Mouse (Mus musculus): ENCODE data around the gene Wdr26. TPM values are rescaled to one million over a fixed set of nuclear protein-coding genes. Genes with fewer than 3 reads are reported as not detected.

Gene Wdr26
- polyA plus RNA-seq, 1 experiment from 2014 or later, result 43.6 TPM

DNA sequence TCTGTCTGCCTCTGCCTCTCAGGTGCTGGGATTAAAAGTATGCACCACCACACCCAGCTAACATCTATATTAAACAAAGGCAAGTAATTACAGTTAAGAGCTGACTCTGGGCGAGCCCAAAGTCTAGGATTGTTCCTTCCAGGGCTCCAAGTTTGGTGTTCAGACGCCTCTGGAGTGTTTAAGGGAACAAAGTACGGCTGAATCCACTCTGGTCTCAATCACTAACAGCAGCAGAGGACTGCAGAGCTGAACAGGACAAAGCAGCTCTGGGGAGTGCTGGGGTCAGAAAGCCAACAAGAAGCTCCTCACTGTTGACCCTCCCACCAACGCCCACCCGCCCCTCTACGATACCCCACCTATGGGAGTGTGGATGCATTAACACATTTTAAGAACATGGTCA, 21.9 kb upstream of the Wdr26 start:
- WGBS, result 79% methylated on average over 6 of the region's 6 CpGs
- Histone ChIP-seq H3K4me3 (no peak overlapping the region), H3K4me1 (peaks cover 12% of the 10 kb centered on the region), H3K4me2 (no peak overlapping the region), H3K9me3 (no peaks in the 10 kb centered on the region), H3K27me3 (no peaks in the 10 kb centered on the region), H3K36me3 (no peaks in the 10 kb centered on the region), H3K27ac (no peak overlapping the region), H3K9ac (no peak overlapping the region)
- no peak for ATAC-seq (ENCODE audit: insufficient number of reproducible peaks, insufficient read depth, low FRiP score, low TSS enrichment, low read depth)

DNA sequence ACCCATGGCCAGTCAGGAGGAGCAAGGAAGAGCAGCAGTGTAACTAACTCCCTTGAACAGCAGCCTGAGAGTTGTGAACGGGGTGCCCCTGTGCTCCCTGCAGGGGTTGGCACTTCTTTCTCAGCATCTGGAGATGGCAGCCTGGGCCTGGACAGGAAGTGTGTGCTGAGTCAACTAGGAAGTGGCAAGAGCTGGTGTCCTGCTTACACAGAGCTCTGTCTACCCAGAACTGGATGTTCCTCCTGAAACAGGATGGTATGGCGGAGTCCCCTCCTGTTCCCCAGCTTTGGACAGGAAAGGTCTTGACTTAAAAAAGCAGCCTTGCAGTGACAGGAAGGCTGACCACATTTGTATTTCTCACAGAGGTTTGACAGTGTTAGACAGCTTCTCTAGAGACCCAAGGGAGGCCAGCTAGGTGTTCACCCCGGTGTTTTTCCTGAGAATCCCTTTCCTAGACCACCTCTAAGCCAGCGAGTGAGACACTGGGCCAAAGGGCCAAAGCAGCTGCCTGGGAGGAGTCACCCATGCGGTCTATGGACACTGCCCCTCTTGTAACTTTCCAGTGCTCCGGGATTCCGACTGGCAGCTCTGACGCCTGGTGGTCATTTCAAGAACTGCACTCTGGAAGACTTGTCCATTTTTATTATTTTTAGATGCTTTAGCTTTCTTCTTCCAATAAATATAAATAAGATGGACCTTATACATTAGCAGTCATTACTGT, 20.7 kb upstream of the Wdr26 start:
- WGBS, result 22% methylated on average over 8 of the region's 8 CpGs
- H3K4me1 ChIP-seq, result peaks cover 12% of the 10 kb centered on the region
- ATAC-seq (ENCODE audit: insufficient number of reproducible peaks, insufficient read depth, low FRiP score, low TSS enrichment, low read depth), result no peak
- H3K27me3 ChIP-seq, result no peaks in the 10 kb centered on the region
- H3K9me3 ChIP-seq, result no peaks in the 10 kb centered on the region
- H3K9ac ChIP-seq, result no peak overlapping the region
- no peak overlapping the region for H3K4me2 ChIP-seq
- no peak overlapping the region for H3K27ac ChIP-seq
- no peak overlapping the region for H3K4me3 ChIP-seq
- no peaks in the 10 kb centered on the region for H3K36me3 ChIP-seq

DNA sequence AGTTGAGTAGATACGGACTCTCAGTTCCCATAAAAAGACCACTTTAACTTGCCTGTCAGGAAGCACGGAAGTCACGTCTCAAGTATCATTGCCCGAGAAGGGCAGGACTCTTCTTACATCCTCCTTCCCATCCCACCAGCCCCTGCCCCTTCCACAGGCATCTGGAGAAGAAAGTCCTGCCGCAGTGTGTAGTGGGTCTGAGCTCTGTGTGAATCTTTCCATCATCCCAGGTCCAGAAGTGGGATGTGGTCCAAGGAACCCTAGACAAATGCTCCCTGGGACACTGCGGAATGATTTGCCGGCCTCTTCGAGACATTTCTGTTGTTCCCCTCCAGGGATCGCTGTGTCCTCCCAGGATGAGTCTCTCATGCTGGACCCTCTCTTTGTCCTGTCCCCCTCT, 20.0 kb upstream of the Wdr26 start:
- ATAC-seq (ENCODE audit: insufficient number of reproducible peaks, insufficient read depth, low FRiP score, low TSS enrichment, low read depth), result no peak
- H3K4me3 ChIP-seq, result no peak overlapping the region
- H3K36me3 ChIP-seq, result no peaks in the 10 kb centered on the region
- no peak overlapping the region for H3K9ac ChIP-seq
- H3K27me3 ChIP-seq, result no peaks in the 10 kb centered on the region
- WGBS, result 80% methylated on average over 9 of the region's 9 CpGs
- no peaks in the 10 kb centered on the region for H3K9me3 ChIP-seq
- no peak overlapping the region for H3K4me2 ChIP-seq
- peaks cover 12% of the 10 kb centered on the region for H3K4me1 ChIP-seq
- H3K27ac ChIP-seq, result no peak overlapping the region

DNA sequence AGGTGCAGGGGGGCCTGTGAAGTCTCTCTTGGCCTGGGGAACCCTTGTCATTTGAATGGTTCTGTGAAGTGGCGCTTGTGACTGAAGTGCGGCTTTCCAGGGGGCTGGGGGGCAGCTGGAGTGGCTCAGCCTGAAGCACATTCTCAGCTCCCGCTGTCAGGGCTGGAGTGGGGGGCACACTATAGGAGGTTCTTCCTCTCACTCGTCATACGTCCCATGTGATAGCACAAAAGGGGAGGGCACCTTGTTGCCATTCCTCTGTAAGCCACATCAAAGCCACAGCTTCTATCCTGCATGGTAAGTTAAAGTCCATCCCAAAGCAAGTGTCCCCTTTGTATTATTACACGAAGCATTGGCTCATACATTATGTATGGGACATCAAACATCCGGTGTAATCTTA, 19.5 kb upstream of the Wdr26 start:
- Histone ChIP-seq H3K27me3 (no peaks in the 10 kb centered on the region), H3K36me3 (no peaks in the 10 kb centered on the region), H3K4me3 (no peak overlapping the region), H3K4me1 (peaks cover 12% of the 10 kb centered on the region), H3K9me3 (no peaks in the 10 kb centered on the region), H3K4me2 (no peak overlapping the region), H3K9ac (no peak overlapping the region), H3K27ac (no peak overlapping the region)
- WGBS, result 66% methylated on average over 7 of the region's 7 CpGs
- ATAC-seq (ENCODE audit: insufficient number of reproducible peaks, insufficient read depth, low FRiP score, low TSS enrichment, low read depth), result no peak

DNA sequence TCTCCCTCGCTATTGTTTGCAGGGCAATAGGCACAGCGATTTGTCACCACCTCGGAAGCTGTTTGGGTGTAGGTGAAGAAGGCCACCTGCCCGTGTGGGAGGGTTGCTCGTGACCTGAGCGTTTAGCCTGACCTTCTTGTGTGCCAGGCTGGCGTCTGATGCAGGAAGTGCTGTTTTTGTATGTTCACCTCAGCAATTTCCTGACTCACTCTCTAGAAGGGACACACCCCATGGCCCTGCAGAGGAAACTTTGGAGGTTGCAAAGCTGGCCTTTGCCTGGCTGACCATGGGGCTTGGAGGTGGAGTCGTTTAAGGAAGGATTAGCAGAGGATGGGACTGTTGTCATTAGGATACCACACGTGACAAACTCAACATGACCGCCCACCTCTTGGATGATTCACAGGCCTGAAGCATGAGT, 18.9 kb upstream of the Wdr26 start:
- Histone ChIP-seq H3K9ac (no peak overlapping the region), H3K4me3 (no peak overlapping the region), H3K4me2 (no peak overlapping the region), H3K27me3 (no peaks in the 10 kb centered on the region), H3K27ac (no peak overlapping the region), H3K9me3 (no peaks in the 10 kb centered on the region), H3K4me1 (peaks cover 12% of the 10 kb centered on the region), H3K36me3 (no peaks in the 10 kb centered on the region)
- 47% methylated on average over 10 of the region's 10 CpGs for WGBS
- ATAC-seq (ENCODE audit: insufficient number of reproducible peaks, insufficient read depth, low FRiP score, low TSS enrichment, low read depth), result no peak

DNA sequence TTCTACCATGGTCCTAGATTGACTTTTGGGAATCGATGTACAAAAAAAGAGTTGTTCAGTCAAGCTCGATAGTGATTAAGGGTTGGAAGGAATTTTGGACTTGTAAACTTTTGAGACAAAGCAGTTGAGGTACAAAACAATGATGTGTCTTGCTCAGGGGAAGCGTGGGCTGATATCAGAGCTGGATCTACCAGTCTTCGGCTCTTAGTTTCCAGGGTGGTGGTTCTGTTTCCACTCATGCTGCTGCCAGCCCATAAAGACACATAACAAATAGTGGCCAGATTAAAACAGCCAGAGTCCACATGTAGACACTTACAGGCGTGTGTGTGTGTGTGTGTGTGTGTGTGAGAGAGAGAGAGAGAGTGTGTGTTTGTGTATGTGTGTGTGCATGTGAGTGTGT, 17.2 kb upstream of the Wdr26 start:
- Histone ChIP-seq H3K9ac (no peak overlapping the region), H3K36me3 (no peaks in the 10 kb centered on the region), H3K4me3 (no peak overlapping the region), H3K27me3 (no peaks in the 10 kb centered on the region), H3K27ac (no peak overlapping the region), H3K4me2 (no peak overlapping the region), H3K9me3 (no peaks in the 10 kb centered on the region), H3K4me1 (peaks cover 5% of the 10 kb centered on the region)
- 86% methylated on average over 5 of the region's 5 CpGs for WGBS
- ATAC-seq (ENCODE audit: insufficient number of reproducible peaks, insufficient read depth, low FRiP score, low TSS enrichment, low read depth), result no peak

DNA sequence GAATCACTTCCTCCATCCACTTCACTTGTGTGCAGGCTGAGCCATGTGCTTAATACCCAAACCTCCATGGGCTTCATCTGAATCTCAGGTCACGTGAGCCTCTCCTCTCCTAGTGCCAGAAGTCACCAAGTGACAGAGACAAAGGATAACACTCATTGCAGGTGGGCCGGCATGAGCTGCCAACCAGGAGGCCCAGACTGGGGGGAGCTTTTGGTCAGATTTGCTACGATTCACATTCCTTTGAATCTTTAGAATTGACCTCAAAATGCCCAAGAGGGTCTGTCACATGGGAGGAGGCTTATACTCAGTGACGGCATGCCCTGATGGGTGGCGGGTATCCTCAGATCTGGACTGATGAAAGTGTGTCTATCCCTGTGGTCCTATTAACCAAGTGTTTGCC, 16.8 kb upstream of the Wdr26 start:
- Histone ChIP-seq H3K4me1 (0 out of 2 replicates have a peak, but pooled peaks cover 4% of the 10 kb centered on the region), H3K36me3 (no peaks in the 10 kb centered on the region), H3K4me3 (no peak overlapping the region), H3K9ac (no peak overlapping the region), H3K4me2 (no peak overlapping the region), H3K9me3 (no peaks in the 10 kb centered on the region), H3K27ac (no peak overlapping the region), H3K27me3 (no peaks in the 10 kb centered on the region)
- no peak for ATAC-seq (ENCODE audit: insufficient number of reproducible peaks, insufficient read depth, low FRiP score, low TSS enrichment, low read depth)
- 68% methylated on average over 5 of the region's 5 CpGs for whole genome bisulfite sequencing

DNA sequence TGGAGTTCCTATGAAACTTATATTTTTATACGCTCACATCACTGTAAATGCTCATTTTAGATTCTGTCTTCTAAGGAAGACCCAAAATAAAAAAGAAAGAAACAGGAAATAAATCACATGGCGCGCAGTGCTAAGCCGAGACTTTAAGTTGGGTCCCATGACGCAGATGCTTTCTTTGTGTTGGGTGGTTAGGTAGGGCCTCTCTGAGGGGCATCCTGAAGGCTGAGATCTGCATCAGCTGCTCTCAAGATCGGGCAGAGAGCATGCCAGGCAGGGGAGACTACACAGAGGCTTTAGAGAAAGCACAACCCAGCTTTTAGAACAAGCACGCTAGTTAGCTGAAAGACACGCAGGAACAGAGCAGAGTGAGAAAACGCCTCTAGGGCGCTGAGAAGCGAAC, 16.0 kb upstream of the Wdr26 start:
- H3K27ac ChIP-seq, result no peak overlapping the region
- H3K9me3 ChIP-seq, result no peaks in the 10 kb centered on the region
- H3K9ac ChIP-seq, result no peak overlapping the region
- no peaks in the 10 kb centered on the region for H3K27me3 ChIP-seq
- H3K4me1 ChIP-seq, result 0 out of 2 replicates have a peak, but pooled peaks cover 4% of the 10 kb centered on the region
- no peaks in the 10 kb centered on the region for H3K36me3 ChIP-seq
- 73% methylated on average over 11 of the region's 11 CpGs for WGBS
- no peak for ATAC-seq (ENCODE audit: insufficient number of reproducible peaks, insufficient read depth, low FRiP score, low TSS enrichment, low read depth)
- H3K4me3 ChIP-seq, result no peak overlapping the region
- no peak overlapping the region for H3K4me2 ChIP-seq

DNA sequence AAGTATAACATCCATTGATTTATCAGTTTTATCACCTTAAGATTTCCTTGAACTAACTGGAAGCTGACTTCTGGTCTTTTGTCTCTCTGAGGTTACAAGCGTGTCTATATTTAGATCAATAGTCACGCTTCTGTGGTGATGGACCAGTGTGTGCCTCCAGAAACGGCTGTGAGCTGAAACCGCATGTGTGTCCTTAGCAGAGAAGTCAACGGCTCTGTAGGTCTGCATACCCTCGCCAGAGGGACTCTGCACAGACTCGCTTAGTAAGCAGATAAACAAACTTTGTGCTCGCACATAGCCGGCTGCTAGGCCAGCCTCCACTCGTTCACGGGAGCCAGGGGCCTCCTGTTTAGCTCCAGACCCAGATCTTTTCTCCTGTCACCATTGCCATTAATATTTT, 15.0 kb upstream of the Wdr26 start:
- Histone ChIP-seq H3K27ac (no peak overlapping the region), H3K36me3 (no peaks in the 10 kb centered on the region), H3K9ac (no peak overlapping the region), H3K4me3 (no peak overlapping the region), H3K27me3 (no peaks in the 10 kb centered on the region), H3K4me2 (no peak overlapping the region), H3K4me1 (0 out of 2 replicates have a peak, but pooled peaks cover 4% of the 10 kb centered on the region), H3K9me3 (no peaks in the 10 kb centered on the region)
- no peak for ATAC-seq (ENCODE audit: insufficient number of reproducible peaks, insufficient read depth, low FRiP score, low TSS enrichment, low read depth)
- WGBS, result 73% methylated on average over 11 of the region's 11 CpGs

DNA sequence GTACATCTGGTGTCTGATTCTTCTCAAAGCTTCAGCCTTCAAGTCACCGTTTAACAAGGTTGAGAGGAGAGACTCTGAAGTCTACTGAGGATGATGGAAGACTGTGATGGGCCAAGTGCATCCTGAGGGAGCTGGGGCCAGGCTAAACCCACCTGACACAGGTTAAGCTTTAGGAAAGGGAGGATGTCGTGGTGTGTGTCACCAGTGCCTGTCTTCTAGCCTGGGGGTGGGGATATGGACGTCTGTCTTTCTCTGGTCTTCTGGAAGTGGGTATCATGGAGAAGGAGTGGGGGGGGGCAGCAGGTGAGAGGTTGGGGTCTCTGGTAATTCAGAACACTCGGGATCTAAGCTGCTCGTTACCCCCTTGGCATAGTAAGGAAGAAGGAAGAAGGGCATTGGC, 13.5 kb upstream of the Wdr26 start:
- H3K27ac ChIP-seq, result no peak overlapping the region
- WGBS, result 73% methylated on average over 5 of the region's 5 CpGs

DNA sequence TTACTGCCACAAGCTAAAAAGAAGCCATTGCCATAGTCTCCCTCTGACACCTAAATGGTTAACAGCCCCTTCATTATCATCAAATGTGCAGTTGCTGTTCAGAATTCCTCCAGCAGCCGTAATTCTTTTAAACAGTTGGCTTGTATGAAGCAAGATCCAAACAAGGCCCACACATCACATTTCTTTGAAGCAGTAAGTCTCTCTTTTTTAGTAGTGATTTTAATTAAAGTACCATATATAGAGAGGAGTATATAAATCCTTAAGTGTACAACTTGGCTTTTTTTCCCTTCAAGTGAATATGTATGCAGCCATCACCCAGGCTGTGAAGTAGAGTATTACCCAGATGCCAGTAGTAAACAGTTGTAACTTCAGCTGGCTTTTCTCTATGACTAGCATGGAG, 10.2 kb upstream of the Wdr26 start:
- Histone ChIP-seq H3K4me2 (no peak overlapping the region), H3K9ac (no peak overlapping the region), H3K27me3 (no peaks in the 10 kb centered on the region), H3K27ac (no peak overlapping the region), H3K36me3 (no peaks in the 10 kb centered on the region), H3K4me1 (no peaks in the 10 kb centered on the region), H3K4me3 (no peak overlapping the region), H3K9me3 (no peaks in the 10 kb centered on the region)
- no peak for ATAC-seq (ENCODE audit: insufficient number of reproducible peaks, insufficient read depth, low FRiP score, low TSS enrichment, low read depth)
- 22% methylated on average over 1 of the region's 1 CpGs for WGBS

More for the DNA sequence above, 13.5 kb upstream of the Wdr26 start:
- no peaks in the 10 kb centered on the region for H3K36me3 ChIP-seq
- no peak overlapping the region for H3K9ac ChIP-seq
- no peak overlapping the region for H3K4me2 ChIP-seq
- no peaks in the 10 kb centered on the region for H3K27me3 ChIP-seq
- H3K4me1 ChIP-seq, result no peaks in the 10 kb centered on the region
- no peaks in the 10 kb centered on the region for H3K9me3 ChIP-seq
- H3K4me3 ChIP-seq, result no peak overlapping the region
- no peak for ATAC-seq (ENCODE audit: insufficient number of reproducible peaks, insufficient read depth, low FRiP score, low TSS enrichment, low read depth)

DNA sequence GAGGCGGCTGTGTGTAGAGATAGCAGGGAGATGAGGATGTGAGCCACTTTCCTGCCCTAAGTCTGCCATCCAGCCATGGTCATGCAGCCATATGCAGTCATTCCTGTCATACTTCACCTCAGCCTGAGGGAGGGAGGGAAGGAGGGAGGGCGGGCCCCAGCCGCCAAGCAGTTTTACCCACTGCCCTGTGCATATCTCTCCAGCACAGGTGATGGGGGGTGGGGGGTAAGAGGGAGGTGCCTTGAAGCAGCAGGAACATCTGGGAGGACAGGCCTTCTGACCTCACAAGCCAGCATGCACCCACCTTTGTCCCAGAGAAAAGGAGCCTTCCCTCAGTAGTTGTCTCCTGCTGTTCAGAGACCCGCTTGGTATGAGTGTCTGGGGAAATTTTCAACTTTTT, 4.5 kb upstream of the Wdr26 start:
- Histone ChIP-seq H3K27ac (no peak overlapping the region), H3K9ac (no peak overlapping the region), H3K4me1 (peaks cover 9% of the 10 kb centered on the region), H3K36me3 (no peaks in the 10 kb centered on the region; the same call in 1 of the 2 replicates), H3K27me3 (no peaks in the 10 kb centered on the region), H3K4me3 (no peak overlapping the region), H3K4me2 (no peak overlapping the region), H3K9me3 (no peaks in the 10 kb centered on the region)
- ATAC-seq (ENCODE audit: insufficient number of reproducible peaks, insufficient read depth, low FRiP score, low TSS enrichment, low read depth), result no peak
- 60% methylated on average over 4 of the region's 4 CpGs for WGBS
